Mouse (Mus musculus) hematopoietic stem cell, adult 5-6 weeks (primary cell): ENCODE measurements around the gene Hephl1. TPM values are rescaled to one million over a fixed set of nuclear protein-coding genes. Genes with fewer than 3 reads are reported as not detected.

Source experiments
- total RNA-seq: library from RNA; stranded (forward); fragments of 172-1452, 232-1000 nt; gene quantifications from 2 replicates; pipeline ENCODE4 v1.2.3, GENCODE M21; 2017

Gene Hephl1
- total RNA-seq, 1 experiment from 2014 or later = not detected

Other genes with a start within 250 kb of the Hephl1 start
- not detected in 2 replicates for gene Izumo1r, start 208.2 kb downstream of the Hephl1 start, total RNA-seq
- gene Panx1, start 66.6 kb downstream of the Hephl1 start, total RNA-seq = 19.4 and 33.1 TPM in 2 replicates
- gene Vstm5, start 126.9 kb upstream of the Hephl1 start, total RNA-seq = 1.4 TPM in 1 of 2 replicates, not detected in the other
- 29.4 and 35.4 TPM in 2 replicates for gene Med17, start 167.8 kb upstream of the Hephl1 start, total RNA-seq
- 1,341 and 1,379 TPM in 2 replicates for gene Taf1d, start 194.1 kb upstream of the Hephl1 start, total RNA-seq
- 26.7 and 32.0 TPM in 2 replicates for gene 4931406C07Rik, start 194.3 kb upstream of the Hephl1 start, total RNA-seq
- 57.0 and 72.5 TPM in 2 replicates for gene Cep295, start 245.7 kb upstream of the Hephl1 start, total RNA-seq